Comparison of ENCODE assay signal across 12 mouse cellular contexts in the genomic region with DNA sequence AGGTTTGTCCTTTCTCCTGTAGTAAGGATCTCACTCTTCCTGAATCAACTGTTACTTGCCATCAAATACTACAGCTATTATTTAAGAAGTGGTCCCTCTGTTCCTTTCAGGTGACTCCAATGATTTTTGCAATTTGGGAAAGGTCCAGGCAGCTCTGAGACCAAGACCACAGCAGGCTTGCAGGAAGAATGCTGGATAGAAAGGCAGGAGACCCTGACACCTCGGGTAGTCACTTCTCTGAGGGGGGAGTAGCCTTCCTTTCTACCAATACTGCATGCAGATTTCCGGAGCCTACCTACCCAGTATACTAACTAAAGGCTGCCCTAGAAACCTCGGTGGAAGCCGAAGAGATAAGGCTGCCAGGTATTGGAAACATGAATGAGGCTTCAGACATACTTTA. TPM values are rescaled to one million over a fixed set of nuclear protein-coding genes. Genes with fewer than 3 reads are reported as not detected.
A peak's percentile ranks its signal among the peaks of the same experiment; 100 is the strongest.
DNase-seq lines count a peak whose midpoint lies in the region; ATAC-seq lines count a peak whose summit lies in the region.
"Had no signal": no experiment of that assay in that cellular context is flagged by ENCODE, and none has a peak within 500 bp of the region (broad histone marks: within the 10 kb centered on the region; RNA-seq: fewer than 3 reads in every experiment).

No protein-coding gene starts in this region.

- no peak overlapping the region for H3K9ac ChIP-seq in hindbrain, embryonic 13.5 days
- H3K9ac ChIP-seq in hindbrain, embryonic 11.5 days (ENCODE audit: low read depth, low read length), result no peak overlapping the region
- no peak overlapping the region for H3K9ac ChIP-seq in embryonic facial prominence, embryonic 15.5 days
- no peak overlapping the region for H3K9ac ChIP-seq in forebrain, embryonic 16.5 days (replicated peaks; ENCODE audit: low read depth, low read length)
- no peak overlapping the region for H3K9ac ChIP-seq in midbrain, embryonic 16.5 days (ENCODE audit: low read depth, low read length)
- H3K9ac ChIP-seq: liver, embryonic 13.5 days had no signal

- H3K4me3 ChIP-seq in hindbrain, embryonic 13.5 days, result no peak overlapping the region
- H3K4me3 ChIP-seq in hindbrain, embryonic 11.5 days (ENCODE audit: low read depth, low read length), result no peak overlapping the region
- H3K4me3 ChIP-seq in embryonic facial prominence, embryonic 15.5 days (replicated peaks), result no peak overlapping the region
- no peak overlapping the region for H3K4me3 ChIP-seq in forebrain, embryonic 16.5 days (replicated peaks; ENCODE audit: low read length)
- no peak overlapping the region for H3K4me3 ChIP-seq in midbrain, embryonic 16.5 days (ENCODE audit: low read depth, low read length)
- H3K4me3 ChIP-seq: liver, embryonic 13.5 days had no signal

- no peak overlapping the region for H3K4me2 ChIP-seq in hindbrain, embryonic 13.5 days
- H3K4me2 ChIP-seq in hindbrain, embryonic 11.5 days (replicated peaks; ENCODE audit: low read depth, low read length), result no peak overlapping the region
- no peak overlapping the region for H3K4me2 ChIP-seq in embryonic facial prominence, embryonic 15.5 days (replicated peaks)
- H3K4me2 ChIP-seq in forebrain, embryonic 16.5 days (ENCODE audit: low read length), result no peak overlapping the region
- no peak overlapping the region for H3K4me2 ChIP-seq in midbrain, embryonic 16.5 days (ENCODE audit: low read length)
- H3K4me2 ChIP-seq: liver, embryonic 13.5 days had no signal

- H3K27ac ChIP-seq in hindbrain, embryonic 13.5 days, result peak overlapping the region; percentile 74; the same call in 1 of the 2 replicates
- H3K27ac ChIP-seq in hindbrain, embryonic 11.5 days (ENCODE audit: low read depth, low read length), result no peak overlapping the region
- peak overlapping the region; percentile 78 for H3K27ac ChIP-seq in embryonic facial prominence, embryonic 15.5 days (replicated peaks)
- H3K27ac ChIP-seq in forebrain, embryonic 16.5 days (ENCODE audit: low read length), result peak overlapping the region; percentile 13; the same call in 1 of the 2 replicates
- peak overlapping the region; percentile 73 for H3K27ac ChIP-seq in midbrain, embryonic 16.5 days (ENCODE audit: low read length)
- H3K27ac ChIP-seq: liver, embryonic 13.5 days had no signal

- H3K36me3 ChIP-seq in hindbrain, embryonic 13.5 days, result peaks cover 11% of the 10 kb centered on the region
- no peaks in the 10 kb centered on the region for H3K36me3 ChIP-seq in hindbrain, embryonic 11.5 days (ENCODE audit: control insufficient read depth, insufficient read depth, low read length)
- H3K36me3 ChIP-seq in embryonic facial prominence, embryonic 15.5 days, result peaks cover 14% of the 10 kb centered on the region; the same call in 1 of the 2 replicates
- no peaks in the 10 kb centered on the region for H3K36me3 ChIP-seq in forebrain, embryonic 16.5 days (ENCODE audit: control insufficient read depth, insufficient read depth)
- no peaks in the 10 kb centered on the region for H3K36me3 ChIP-seq in midbrain, embryonic 16.5 days (ENCODE audit: control insufficient read depth, insufficient read depth, low read length)

- H3K9me3 ChIP-seq in hindbrain, embryonic 13.5 days, result no peaks in the 10 kb centered on the region
- H3K9me3 ChIP-seq in hindbrain, embryonic 11.5 days (ENCODE audit: control insufficient read depth, low read length), result no peaks in the 10 kb centered on the region
- H3K9me3 ChIP-seq in embryonic facial prominence, embryonic 15.5 days (replicated peaks), result no peaks in the 10 kb centered on the region
- H3K9me3 ChIP-seq in forebrain, embryonic 16.5 days (ENCODE audit: control insufficient read depth, low read length), result no peaks in the 10 kb centered on the region
- H3K9me3 ChIP-seq in midbrain, embryonic 16.5 days (replicated peaks; ENCODE audit: control insufficient read depth, low read length, poor library complexity, severe bottlenecking), result no peaks in the 10 kb centered on the region
- H3K9me3 ChIP-seq: liver, embryonic 13.5 days had no signal

- no peak for ATAC-seq in hindbrain, embryonic 13.5 days (ENCODE audit: low FRiP score)
- no peak for ATAC-seq in hindbrain, embryonic 11.5 days (ENCODE audit: low FRiP score)
- ATAC-seq in embryonic facial prominence, embryonic 15.5 days (ENCODE audit: insufficient number of reproducible peaks, low FRiP score, low TSS enrichment, low read depth), result no peak
- no peak for ATAC-seq in forebrain, embryonic 16.5 days
- no peak for ATAC-seq in midbrain, embryonic 16.5 days

- peaks cover 39% of the 10 kb centered on the region for H3K4me1 ChIP-seq in hindbrain, embryonic 13.5 days (replicated peaks)
- no peaks in the 10 kb centered on the region; the same call in 1 of the 2 replicates for H3K4me1 ChIP-seq in hindbrain, embryonic 11.5 days (replicated peaks; ENCODE audit: control insufficient read depth, insufficient read depth, low read length)
- peaks cover 30% of the 10 kb centered on the region for H3K4me1 ChIP-seq in embryonic facial prominence, embryonic 15.5 days
- peaks cover 35% of the 10 kb centered on the region for H3K4me1 ChIP-seq in forebrain, embryonic 16.5 days (replicated peaks; ENCODE audit: control insufficient read depth, insufficient read depth, low read length)
- peaks cover 21% of the 10 kb centered on the region for H3K4me1 ChIP-seq in midbrain, embryonic 16.5 days (ENCODE audit: control insufficient read depth, insufficient read depth, low read length)

- H3K27me3 ChIP-seq in hindbrain, embryonic 13.5 days, result no peaks in the 10 kb centered on the region
- no peaks in the 10 kb centered on the region for H3K27me3 ChIP-seq in hindbrain, embryonic 11.5 days (ENCODE audit: control insufficient read depth, insufficient read depth, low read length)
- H3K27me3 ChIP-seq in embryonic facial prominence, embryonic 15.5 days, result no peaks in the 10 kb centered on the region
- H3K27me3 ChIP-seq in forebrain, embryonic 16.5 days (replicated peaks; ENCODE audit: control insufficient read depth, insufficient read depth, low read length), result no peaks in the 10 kb centered on the region
- no peaks in the 10 kb centered on the region for H3K27me3 ChIP-seq in midbrain, embryonic 16.5 days (ENCODE audit: control insufficient read depth, insufficient read depth, low read depth, low read length)
- H3K27me3 ChIP-seq: liver, embryonic 13.5 days had no signal

- no peak for DNase-seq in hindbrain, embryonic 11.5 days (ENCODE audit: low spot score)
- DNase-seq in gastrocnemius, postnatal 4 days (ENCODE audit: low spot score in 2 of 2), result no peak
- no peak for DNase-seq in layer of hippocampus, adult 11-12 months (ENCODE audit: low spot score)
- DNase-seq: kidney, adult 8-10 months; liver, embryonic 13.5 days; lung, postnatal 36 days had no signal

- 77% methylated on average over 4 of the region's 4 CpGs for WGBS in hindbrain, embryonic 13.5 days
- 75% methylated on average over 4 of the region's 4 CpGs for WGBS in hindbrain, embryonic 11.5 days
- 70% methylated on average over 4 of the region's 4 CpGs for WGBS in embryonic facial prominence, embryonic 15.5 days
- WGBS in forebrain, embryonic 16.5 days, result 72% methylated on average over 4 of the region's 4 CpGs
- WGBS in midbrain, embryonic 16.5 days, result 76% methylated on average over 4 of the region's 4 CpGs

RNA-seq across cellular contexts. Expression of gene Fndc5, which starts 8.6 kb away (rescaled TPM):
- 5.4 and 6.5 TPM in 2 replicates for polyA plus RNA-seq in hindbrain, embryonic 13.5 days (2015; fragmentation: Nextera tagmentation; extraction: Ambion mirVana)
- 2.5 and 3.2 TPM in 2 replicates for polyA plus RNA-seq in hindbrain, embryonic 11.5 days (2014; fragmentation: Nextera tagmentation; extraction: Ambion mirVana)
- 19.7 and 26.3 TPM in 2 replicates for polyA plus RNA-seq in embryonic facial prominence, embryonic 15.5 days (2015; fragmentation: Nextera tagmentation; extraction: Ambion mirVana)
- 2.5 and 2.8 TPM in 2 replicates for polyA plus RNA-seq in forebrain, embryonic 16.5 days (2015; fragmentation: Nextera tagmentation; extraction: Ambion mirVana)
- 5.9 and 6.2 TPM in 2 replicates for polyA plus RNA-seq in midbrain, embryonic 16.5 days (2015; fragmentation: Nextera tagmentation; extraction: Ambion mirVana)
- total RNA-seq in gastrocnemius, postnatal 4 days (2021), result 10 to 100 TPM; 52.3 to 54.3 TPM

RNA-seq across cellular contexts. Expression of gene Hpca, which starts 23.6 kb away (rescaled TPM):
- 36.3 and 39.7 TPM in 2 replicates for polyA plus RNA-seq in hindbrain, embryonic 13.5 days (2015; fragmentation: Nextera tagmentation; extraction: Ambion mirVana)
- polyA plus RNA-seq in hindbrain, embryonic 11.5 days (2014; fragmentation: Nextera tagmentation; extraction: Ambion mirVana), result 2.3 and 2.6 TPM in 2 replicates
- polyA plus RNA-seq in embryonic facial prominence, embryonic 15.5 days (2015; fragmentation: Nextera tagmentation; extraction: Ambion mirVana), result 1.8 and 2.2 TPM in 2 replicates
- polyA plus RNA-seq in forebrain, embryonic 16.5 days (2015; fragmentation: Nextera tagmentation; extraction: Ambion mirVana), result 57.9 and 63.4 TPM in 2 replicates
- polyA plus RNA-seq in midbrain, embryonic 16.5 days (2015; fragmentation: Nextera tagmentation; extraction: Ambion mirVana), result 85.5 and 130 TPM in 2 replicates
- 1 to 10 TPM in 1 of 2 experiments, under 1 TPM in 1; 0.52 to 1.1 TPM for total RNA-seq in gastrocnemius, postnatal 4 days (2021)

RNA-seq across cellular contexts. Expression of gene Tmem54, which starts 40.1 kb away (rescaled TPM):
- polyA plus RNA-seq in hindbrain, embryonic 13.5 days (2015; fragmentation: Nextera tagmentation; extraction: Ambion mirVana), result not detected in 2 replicates
- 0.96 and 1.4 TPM in 2 replicates for polyA plus RNA-seq in hindbrain, embryonic 11.5 days (2014; fragmentation: Nextera tagmentation; extraction: Ambion mirVana)
- polyA plus RNA-seq in embryonic facial prominence, embryonic 15.5 days (2015; fragmentation: Nextera tagmentation; extraction: Ambion mirVana), result 26.6 and 26.9 TPM in 2 replicates
- not detected in 2 replicates for polyA plus RNA-seq in forebrain, embryonic 16.5 days (2015; fragmentation: Nextera tagmentation; extraction: Ambion mirVana)
- not detected in 2 replicates for polyA plus RNA-seq in midbrain, embryonic 16.5 days (2015; fragmentation: Nextera tagmentation; extraction: Ambion mirVana)
- under 1 TPM in 1 of 2 experiments, not detected in 1; 0.73 TPM for total RNA-seq in gastrocnemius, postnatal 4 days (2021)
- total RNA-seq: heart, adult 8-10 months; layer of hippocampus, postnatal 25 days had no signal

RNA-seq across cellular contexts. Expression of gene S100pbp, which starts 44.1 kb away (rescaled TPM):
- 17.6 and 18.0 TPM in 2 replicates for polyA plus RNA-seq in hindbrain, embryonic 13.5 days (2015; fragmentation: Nextera tagmentation; extraction: Ambion mirVana)
- polyA plus RNA-seq in hindbrain, embryonic 11.5 days (2014; fragmentation: Nextera tagmentation; extraction: Ambion mirVana), result 19.9 and 20.7 TPM in 2 replicates
- polyA plus RNA-seq in embryonic facial prominence, embryonic 15.5 days (2015; fragmentation: Nextera tagmentation; extraction: Ambion mirVana), result 17.8 and 18.5 TPM in 2 replicates
- 16.9 and 17.2 TPM in 2 replicates for polyA plus RNA-seq in forebrain, embryonic 16.5 days (2015; fragmentation: Nextera tagmentation; extraction: Ambion mirVana)
- 27.0 and 28.0 TPM in 2 replicates for polyA plus RNA-seq in midbrain, embryonic 16.5 days (2015; fragmentation: Nextera tagmentation; extraction: Ambion mirVana)
- 10 to 100 TPM; 20.4 to 21.7 TPM for total RNA-seq in gastrocnemius, postnatal 4 days (2021)

RNA-seq across cellular contexts. Expression of gene Yars, which starts 44.1 kb away (rescaled TPM):
- polyA plus RNA-seq in hindbrain, embryonic 13.5 days (2015; fragmentation: Nextera tagmentation; extraction: Ambion mirVana), result 104 and 106 TPM in 2 replicates
- 102 and 109 TPM in 2 replicates for polyA plus RNA-seq in hindbrain, embryonic 11.5 days (2014; fragmentation: Nextera tagmentation; extraction: Ambion mirVana)
- 75.5 and 83.2 TPM in 2 replicates for polyA plus RNA-seq in embryonic facial prominence, embryonic 15.5 days (2015; fragmentation: Nextera tagmentation; extraction: Ambion mirVana)
- polyA plus RNA-seq in forebrain, embryonic 16.5 days (2015; fragmentation: Nextera tagmentation; extraction: Ambion mirVana), result 116 and 122 TPM in 2 replicates
- 111 and 116 TPM in 2 replicates for polyA plus RNA-seq in midbrain, embryonic 16.5 days (2015; fragmentation: Nextera tagmentation; extraction: Ambion mirVana)
- 10 to 100 TPM; 47.6 to 50.1 TPM for total RNA-seq in gastrocnemius, postnatal 4 days (2021)

Comparison
In these comparisons a context has a peak if more than half of its experiments do, and no peak if none do; other contexts are left out.
1. RNA of gene Hpca, which starts 23.6 kb away (polyA plus RNA-seq): 85.5 to 130 TPM in midbrain, embryonic 16.5 days, 57.9 to 63.4 TPM in forebrain, embryonic 16.5 days and 36.3 to 39.7 TPM in hindbrain, embryonic 13.5 days; 2.3 to 2.6 TPM in hindbrain, embryonic 11.5 days and 1.8 to 2.2 TPM in embryonic facial prominence, embryonic 15.5 days; every median in the first group is over 10 times any median in the second.
2. RNA of gene Tmem54, which starts 40.1 kb away (polyA plus RNA-seq): 26.6 to 26.9 TPM in embryonic facial prominence, embryonic 15.5 days; 0.96 to 1.4 TPM in hindbrain, embryonic 11.5 days, not detected in midbrain, embryonic 16.5 days, not detected in hindbrain, embryonic 13.5 days and not detected in forebrain, embryonic 16.5 days; every median in the first group is over 10 times any median in the second.